Mouse (Mus musculus) gastrocnemius, postnatal 4 days (tissue): ENCODE data around the gene Wnt1. TPM values are rescaled to one million over a fixed set of nuclear protein-coding genes. Genes with fewer than 3 reads are reported as not detected.
"Not testable (repeated sequence)": the region's sequence is repeated elsewhere in the genome, so short reads cannot be mapped to it uniquely, and the experiment has no call there.

Experiments used
- DNase-seq, 2 experiments: peaks; one replicate each; pipeline ENCODE4 v3.0.0; 2021 to 2022; ENCODE audit warnings: low spot score in 2 of 2, mixed read lengths in 2 of 2
- total RNA-seq, 2 experiments: library from RNA; stranded (reverse); gene quantifications; 2 replicates each; pipeline ENCODE4 v1.2.3; 2021

Wnt1 gene
- total RNA-seq, 2 experiments from 2014 or later, result 0.15 to 0.21 TPM

DNA sequence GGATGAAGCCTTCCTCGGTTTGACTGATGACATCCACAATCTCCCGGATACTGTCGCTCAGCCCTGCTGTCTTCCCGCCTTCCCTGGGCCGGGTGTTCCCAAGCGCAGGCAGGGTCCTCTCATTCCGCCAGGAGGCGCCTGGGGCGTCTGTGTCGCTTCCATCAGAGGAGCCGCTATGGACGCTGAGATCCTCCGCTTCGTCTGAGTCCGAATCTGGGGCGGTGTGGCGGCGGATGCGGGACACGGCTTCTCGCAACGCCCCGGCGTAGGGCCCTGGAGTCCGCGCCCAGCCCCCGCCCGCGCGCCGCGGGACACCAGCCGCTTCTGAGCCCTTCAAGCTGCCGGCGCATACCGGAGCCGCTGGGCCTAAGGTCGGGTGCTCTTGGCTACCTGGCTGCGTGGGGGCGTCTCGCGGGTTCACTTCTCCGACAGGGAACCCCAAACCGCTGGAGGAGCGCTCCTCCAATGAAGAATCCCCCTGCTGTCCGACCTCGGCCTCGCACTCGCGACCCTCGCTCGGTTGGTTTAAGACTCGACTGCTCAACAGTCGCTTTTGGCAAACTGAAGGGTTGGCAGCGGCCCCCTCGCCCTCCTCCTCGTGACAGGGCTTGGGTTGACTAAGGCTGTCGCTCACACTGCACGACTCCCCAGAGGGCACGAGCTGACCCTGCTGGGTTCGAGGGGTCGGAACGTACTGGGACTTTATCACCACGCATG lies 15.8 kb downstream of the Wnt1 start:
- DNase-seq, result peak; percentile 55 to 73

DNA sequence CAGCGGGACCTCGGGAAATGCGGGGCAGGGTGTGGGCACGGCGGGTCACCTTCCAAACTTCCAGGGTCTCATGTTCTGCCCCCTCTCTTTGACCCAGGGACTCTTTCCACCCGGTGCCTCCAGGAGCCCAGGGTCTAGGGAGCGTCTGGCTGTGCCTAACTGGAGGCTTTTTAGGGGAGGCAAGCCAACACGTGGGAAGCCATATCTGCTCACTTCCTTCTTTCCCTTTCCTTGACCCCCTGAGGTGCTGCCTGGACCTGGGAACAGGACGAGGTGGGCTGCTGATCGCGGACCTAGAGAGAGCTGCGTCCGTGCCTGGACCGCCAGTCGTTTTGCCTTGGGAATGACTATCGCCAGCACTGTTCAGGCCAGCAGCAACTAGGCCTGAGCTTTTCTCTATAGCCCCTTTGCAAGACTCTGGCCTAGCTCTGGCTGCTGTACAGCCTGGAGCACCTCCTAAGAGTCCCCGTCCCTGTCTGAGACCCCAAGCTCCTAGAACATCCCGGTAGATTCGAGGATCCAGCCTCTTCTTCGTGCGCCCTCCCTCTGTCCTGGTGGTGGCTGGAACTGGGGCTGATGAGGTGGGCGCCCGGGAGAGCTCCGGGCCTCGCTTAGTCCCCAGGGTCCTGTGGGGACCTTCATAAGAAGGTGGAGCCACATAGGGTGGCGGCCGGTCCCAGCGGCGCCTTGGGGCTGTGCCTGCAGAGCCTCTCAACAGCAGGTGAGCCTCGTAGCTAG lies 16.6 kb downstream of the Wnt1 start:
- no peak for DNase-seq

DNA sequence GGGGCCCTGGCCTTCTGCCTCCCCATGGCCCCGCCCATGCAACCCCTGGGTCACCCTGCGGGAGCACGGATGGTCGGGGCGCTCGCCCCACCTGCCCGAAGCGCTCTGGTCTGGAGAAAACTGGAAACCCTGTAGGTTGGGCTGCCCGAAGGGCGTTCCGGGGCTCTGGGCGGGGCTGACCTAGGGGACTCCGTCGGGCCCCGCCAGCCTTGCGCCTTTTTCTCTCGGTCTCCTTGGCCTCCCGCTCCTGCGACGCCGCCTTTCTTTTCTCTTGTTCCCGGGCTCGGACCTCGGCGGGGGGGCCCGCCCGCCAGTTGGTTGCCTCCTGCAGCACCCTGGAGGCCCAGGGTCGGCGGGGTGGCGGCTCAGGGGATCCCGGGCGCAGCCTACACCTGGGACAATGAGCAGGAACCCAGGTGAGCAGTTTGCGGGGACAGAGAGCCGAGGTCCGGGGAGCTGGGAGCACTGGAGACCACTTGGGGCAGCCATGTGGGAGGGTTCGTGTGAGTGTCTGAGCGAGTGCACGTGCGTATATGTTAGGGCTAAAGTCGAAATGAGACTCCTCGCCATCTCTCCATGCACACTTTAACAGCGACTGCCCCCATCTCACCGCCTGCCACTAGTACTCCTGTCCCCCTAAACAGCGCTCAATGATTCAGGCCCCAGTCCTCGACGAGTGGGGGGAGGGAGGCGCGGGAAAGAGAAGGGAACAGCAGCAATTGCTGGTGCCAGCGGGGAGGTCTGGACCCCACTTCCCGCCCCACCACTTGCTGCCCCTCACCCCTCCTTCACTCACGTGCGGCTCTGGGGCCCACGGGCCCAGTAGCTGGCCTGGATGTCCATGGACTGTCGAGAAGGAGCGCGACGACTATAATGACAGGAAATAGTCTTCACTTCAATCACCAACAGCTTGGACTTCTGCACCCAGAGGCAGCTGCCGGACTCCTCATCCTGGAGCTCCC lies 17.4 kb downstream of the Wnt1 start:
- DNase-seq, result peak in 1 of 2 experiments; percentile 34

- no peak for DNase-seq
These were observed 18.4 kb downstream of the Wnt1 start for GRCm38 (mm10) chr15:98807895-98808650.

- DNase-seq, result no peak
These were observed 19.0 kb downstream of the Wnt1 start for GRCm38 (mm10) chr15:98808651-98809134.

GRCm38 (mm10) chr15:98809390-98809789 lies 19.7 kb downstream of the Wnt1 start, which contains the start of gene Ddn:
Gene Ddn (minus strand): TSS chr15:98809490.
- DNase-seq, result no peak

- not testable (repeated sequence) for DNase-seq
These were observed 20.6 kb downstream of the Wnt1 start for GRCm38 (mm10) chr15:98810212-98810611.

DNA sequence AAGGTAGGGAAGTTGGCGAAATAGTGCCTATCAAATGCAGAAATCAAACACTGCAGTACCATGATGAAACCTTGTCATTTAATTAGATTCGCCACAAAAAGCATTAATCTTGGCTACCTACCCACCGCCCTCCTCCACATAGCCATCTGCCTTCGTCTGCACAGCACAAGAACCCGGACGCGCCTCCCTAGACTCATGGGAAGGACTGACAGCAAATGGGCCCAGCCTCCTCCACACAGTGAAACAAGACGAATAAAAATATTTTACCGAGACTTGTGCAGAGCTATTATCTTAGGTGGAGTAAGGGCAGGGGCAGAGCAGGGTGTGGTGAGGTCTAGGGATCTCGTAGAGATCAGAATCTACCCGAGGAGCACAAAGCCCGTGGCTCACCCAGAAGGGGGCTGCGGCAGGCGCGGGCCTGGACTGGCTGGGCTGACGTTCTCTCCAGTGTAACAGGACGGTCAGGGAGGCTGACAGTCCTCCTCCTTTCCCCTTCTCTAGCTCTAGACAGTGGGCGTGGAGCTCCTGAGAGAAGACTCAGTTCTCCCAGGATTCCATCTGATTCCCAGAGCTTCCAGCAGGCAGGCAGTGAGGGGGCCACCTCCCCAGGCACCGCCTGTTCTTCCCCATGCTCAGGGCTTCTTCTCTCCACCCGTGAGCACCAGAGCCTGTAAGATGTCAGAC lies 23.2 kb downstream of the Wnt1 start:
- no peak for DNase-seq

DNA sequence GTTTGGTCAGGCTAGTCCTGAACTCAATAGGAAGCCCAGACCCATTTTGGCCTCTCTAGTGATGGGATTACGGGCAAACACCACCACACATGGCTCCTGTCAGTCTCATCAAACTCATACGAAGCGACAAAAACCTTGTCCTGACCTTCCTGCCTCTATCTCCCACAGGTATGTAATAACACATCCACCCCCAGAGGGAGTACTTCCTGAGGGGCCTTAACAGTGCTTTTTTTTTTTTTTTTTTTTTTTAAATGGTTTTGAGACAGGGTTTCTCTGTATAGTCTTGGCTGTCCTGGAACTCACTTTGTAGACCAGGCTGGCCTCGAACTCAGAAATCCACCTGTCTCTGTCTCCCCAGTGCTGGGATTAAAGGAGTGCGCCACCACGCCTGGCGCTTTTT lies 28.5 kb downstream of the Wnt1 start:
- no peak for DNase-seq

DNA sequence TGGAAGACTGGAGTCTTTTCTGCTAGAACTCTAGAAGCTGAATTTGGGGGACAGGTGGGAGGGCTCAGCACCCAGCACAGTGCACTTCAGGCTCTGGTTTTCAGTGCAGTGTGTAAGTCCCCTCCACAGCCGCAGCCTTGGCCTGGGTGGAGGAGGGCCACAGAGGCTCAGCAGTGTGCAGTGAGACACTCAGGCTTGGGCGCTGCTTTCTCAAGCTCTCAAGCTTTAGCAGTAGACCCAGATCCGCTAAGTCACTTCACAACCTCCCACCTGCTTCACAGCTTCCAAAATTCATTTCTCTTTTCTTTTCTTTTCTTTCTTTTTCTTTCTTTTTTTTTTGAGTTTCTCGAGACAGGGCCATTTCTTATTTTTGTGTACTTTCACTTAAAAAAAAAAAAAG lies 31.3 kb downstream of the Wnt1 start:
- DNase-seq, result no peak

GRCm38 (mm10) chr15:98821403-98821802 lies 31.7 kb downstream of the Wnt1 start:
- no peak for DNase-seq

DNA sequence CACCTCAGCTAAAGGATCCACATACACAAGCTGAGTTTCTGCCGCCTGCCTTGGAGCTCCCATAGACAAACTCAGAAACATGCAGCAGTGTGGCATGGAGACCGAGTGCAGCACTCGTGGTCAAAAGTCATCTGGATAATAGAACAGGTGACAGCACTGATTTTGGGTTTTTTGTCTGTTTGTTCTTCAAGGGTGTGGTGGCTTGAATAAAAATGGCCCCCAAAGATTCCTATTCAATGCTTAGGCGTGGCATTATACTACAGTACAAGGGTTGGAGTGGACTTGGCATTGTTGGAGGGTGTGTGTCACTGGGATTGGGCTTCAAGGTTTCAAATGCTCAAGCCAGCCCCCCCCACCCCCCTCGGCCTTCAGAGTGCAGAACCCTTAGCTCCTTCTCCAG lies 32.5 kb downstream of the Wnt1 start:
- no peak for DNase-seq

- no peak for DNase-seq
These were observed 33.8 kb downstream of the Wnt1 start for GRCm38 (mm10) chr15:98823434-98823833.

GRCm38 (mm10) chr15:98827611-98828011 lies 38.0 kb downstream of the Wnt1 start:
- no peak for DNase-seq

GRCm38 (mm10) chr15:98830736-98831683 lies 41.4 kb downstream of the Wnt1 start, which contains the start of gene Prkag1:
Gene Prkag1 (minus strand): TSS chr15:98831521.
- DNase-seq, result peak; percentile 96 to 97

DNA sequence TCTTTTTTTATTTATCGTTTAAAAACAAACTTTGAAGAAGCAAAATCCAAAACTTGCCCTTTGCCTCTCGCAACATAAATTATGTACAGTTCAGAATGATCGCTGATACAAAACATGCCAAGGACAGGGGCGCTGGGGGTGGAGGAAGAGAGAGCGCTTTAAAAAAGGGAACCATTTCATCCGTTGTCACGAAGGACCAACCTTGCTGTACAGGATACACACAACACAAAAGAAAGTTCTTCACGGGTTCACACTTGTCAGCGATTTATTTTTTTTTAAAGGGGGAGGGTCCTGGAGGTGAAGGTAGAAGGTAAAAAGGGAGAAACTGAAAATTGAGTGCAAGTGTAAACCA lies 42.0 kb downstream of the Wnt1 start:
- DNase-seq, result no peak

GRCm38 (mm10) chr15:98832161-98833058 lies 42.8 kb downstream of the Wnt1 start:
- DNase-seq, result no peak

DNA sequence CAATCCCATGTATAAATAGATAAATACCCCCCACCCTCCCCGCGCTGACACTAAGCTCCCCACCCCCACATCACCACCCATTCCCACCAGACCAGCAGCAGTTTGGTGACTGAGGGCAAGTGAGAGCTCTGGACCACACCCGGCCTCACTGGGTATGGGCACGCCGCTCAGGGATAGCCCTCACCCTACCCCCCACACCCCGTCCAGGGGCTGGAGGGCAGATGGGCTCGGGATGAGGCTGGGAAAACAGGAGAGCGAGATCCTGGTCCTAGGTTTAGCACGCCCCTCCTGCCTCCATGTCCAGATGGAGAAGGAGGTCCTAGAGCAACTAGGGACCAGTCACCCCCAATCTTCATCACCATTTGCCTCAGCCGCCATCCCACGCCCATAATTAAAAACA lies 43.6 kb downstream of the Wnt1 start:
- DNase-seq, result no peak
